Mouse (Mus musculus) CH12.LX (cell line): Measurements from ENCODE around the gene Gm11437. TPM values are rescaled to one million over a fixed set of nuclear protein-coding genes. Genes with fewer than 3 reads are reported as not detected.

Source experiments
- DNase-seq: peaks from one replicate; pipeline ENCODE4 v3.0.0-alpha.2; 2013; ENCODE audit errors: extremely low read depth
- H3K27ac ChIP-seq: 2 replicates; pipeline ENCODE4 v1.5.1; 2012; ENCODE audit warnings: low read depth, mild to moderate bottlenecking, control low read depth, moderate library complexity; ENCODE audit not compliant: insufficient read depth
- H3K27me3 ChIP-seq: replicated peaks from 2 replicates; pipeline ENCODE3; 2012; ENCODE audit warnings: inconsistent platforms
- H3K36me3 ChIP-seq, 2 experiments: replicated peaks in 1 of 2; 2 replicates each; pipeline versions ENCODE3 to v1.6.1; 2012; ENCODE audit warnings: inconsistent platforms in 1 of 2, low read length in 1 of 2, mild to moderate bottlenecking in 1 of 2, mixed read lengths in 1 of 2, moderate library complexity in 1 of 2; ENCODE audit not compliant: control insufficient read depth in 1 of 2, insufficient read depth in 1 of 2
- H3K4me1 ChIP-seq, 2 experiments: 2 replicates each; pipeline ENCODE4 v1.6.1; 2012; ENCODE audit warnings: inconsistent platforms in 1 of 2, moderate library complexity in 1 of 2; ENCODE audit not compliant: insufficient read depth in 2 of 2, control insufficient read depth in 1 of 2
- H3K4me2 ChIP-seq: 2 replicates; pipeline ENCODE4 v1.6.1; 2012; ENCODE audit warnings: low read depth, mild to moderate bottlenecking, control low read depth; ENCODE audit not compliant: poor library complexity, insufficient read depth, severe bottlenecking
- H3K4me3 ChIP-seq, 3 experiments: fragments of 150-350 bp in 1 of 3; sonication (generic) in 1 of 3; replicated peaks in 1 of 3; 2 replicates each; pipeline versions ENCODE3 to v1.5.1; 2011 to 2012; ENCODE audit warnings: low read depth in 2 of 3, low read length in 2 of 3, mild to moderate bottlenecking in 2 of 3, moderate library complexity in 2 of 3, control low read depth in 1 of 3, improper control_type of control experiment in 1 of 3, inconsistent platforms in 1 of 3, mixed read lengths in 1 of 3; ENCODE audit not compliant: poor library complexity in 1 of 3
- H3K79me2 ChIP-seq: replicated peaks from 2 replicates; pipeline ENCODE4 v1.6.1; 2012; ENCODE audit warnings: mild to moderate bottlenecking, moderate library complexity; ENCODE audit not compliant: control insufficient read depth, poor library complexity, insufficient read depth, severe bottlenecking; ENCODE audit errors: extremely low read depth
- H3K9ac ChIP-seq: 2 replicates; pipeline ENCODE4 v1.6.1; 2012; ENCODE audit warnings: low read depth, mild to moderate bottlenecking, control low read depth, moderate library complexity; ENCODE audit not compliant: insufficient read depth
- H3K9me3 ChIP-seq: replicated peaks from 2 replicates; pipeline ENCODE3; 2012; ENCODE audit warnings: low read length, inconsistent platforms, mixed read lengths
- CHD1 ChIP-seq: IDR thresholded peaks from 2 replicates; pipeline ENCODE4 v1.6.1; 2012; ENCODE audit warnings: low read depth, low read length, improper control_type of control experiment, inconsistent platforms
- CHD2 ChIP-seq: IDR thresholded peaks from 2 replicates; pipeline ENCODE4 v1.6.1; 2011; ENCODE audit warnings: low read length, improper control_type of control experiment
- CTCF ChIP-seq, 2 experiments: IDR thresholded peaks in 1 of 2; conservative IDR thresholded peaks in 1 of 2; 2 replicates each; pipeline ENCODE4 v1.5.1; 2011 to 2012; ENCODE audit warnings: low read depth in 2 of 2, low read length in 2 of 2, improper control_type of control experiment in 1 of 2, inconsistent platforms in 1 of 2, mild to moderate bottlenecking in 1 of 2, moderate library complexity in 1 of 2
- E2F4 ChIP-seq: IDR thresholded peaks from 2 replicates; pipeline ENCODE4 v1.6.1; 2011; ENCODE audit warnings: low read depth, low read length, improper control_type of control experiment; ENCODE audit not compliant: insufficient replicate concordance
- ELF1 ChIP-seq: IDR thresholded peaks from 2 replicates; pipeline ENCODE4 v1.6.1; 2014; ENCODE audit warnings: low read depth, mild to moderate bottlenecking, inconsistent platforms, low read length, improper control_type of control experiment
- ETS1 ChIP-seq: conservative IDR thresholded peaks from 2 replicates; pipeline ENCODE4 v1.6.1; 2012; ENCODE audit warnings: low read depth, mild to moderate bottlenecking, inconsistent platforms, low read length, improper control_type of control experiment, moderate library complexity
- GABPA ChIP-seq: IDR thresholded peaks from 2 replicates; pipeline ENCODE4 v1.6.1; 2012; ENCODE audit warnings: low read depth, low read length, improper control_type of control experiment, inconsistent platforms; ENCODE audit not compliant: insufficient replicate concordance
- IRF4 ChIP-seq: IDR thresholded peaks from 2 replicates; pipeline ENCODE4 v1.6.1; 2014; ENCODE audit warnings: low read depth, mild to moderate bottlenecking, inconsistent platforms, low read length, improper control_type of control experiment
- JUND ChIP-seq: conservative IDR thresholded peaks from 2 replicates; pipeline ENCODE4 v1.6.1; 2011; ENCODE audit warnings: low read depth, low read length, improper control_type of control experiment
- MAFK ChIP-seq: IDR thresholded peaks from 2 replicates; pipeline ENCODE4 v1.6.1; 2011; ENCODE audit warnings: low read length, improper control_type of control experiment; ENCODE audit not compliant: insufficient replicate concordance
- MAX ChIP-seq: IDR thresholded peaks from 2 replicates; pipeline ENCODE4 v1.6.1; 2011; ENCODE audit warnings: low read length, improper control_type of control experiment
- MAZ ChIP-seq: IDR thresholded peaks from 2 replicates; pipeline ENCODE4 v1.6.1; 2012; ENCODE audit warnings: low read depth, mild to moderate bottlenecking, inconsistent platforms, low read length, improper control_type of control experiment, moderate library complexity
- MYC ChIP-seq: IDR thresholded peaks from 2 replicates; pipeline ENCODE4 v1.6.1; 2011; ENCODE audit warnings: low read depth, mild to moderate bottlenecking, improper control_type of control experiment, low read length
- NELFE ChIP-seq: IDR thresholded peaks from 2 replicates; pipeline ENCODE4 v1.6.1; 2011; ENCODE audit warnings: low read depth, low read length, improper control_type of control experiment
- NRF1 ChIP-seq: IDR thresholded peaks from 2 replicates; pipeline ENCODE4 v1.6.1; 2014; ENCODE audit warnings: low read depth, mild to moderate bottlenecking, inconsistent platforms, low read length, improper control_type of control experiment, moderate library complexity
- PAX5 ChIP-seq: IDR thresholded peaks from 2 replicates; pipeline ENCODE4 v1.6.1; 2012; ENCODE audit warnings: low read length, inconsistent platforms, mixed read lengths
- POLR2A ChIP-seq: IDR thresholded peaks from 2 replicates; pipeline ENCODE4 v1.6.1; 2011; ENCODE audit warnings: low read depth, mild to moderate bottlenecking, improper control_type of control experiment, low read length
- RAD21 ChIP-seq: IDR thresholded peaks from 2 replicates; pipeline ENCODE4 v1.6.1; 2011; ENCODE audit warnings: low read depth, mild to moderate bottlenecking, low read length, improper control_type of control experiment, moderate library complexity
- SIN3A ChIP-seq: IDR thresholded peaks from 2 replicates; pipeline ENCODE4 v1.6.1; 2012; ENCODE audit warnings: low read length, improper control_type of control experiment, inconsistent platforms
- TBP ChIP-seq: conservative IDR thresholded peaks from 2 replicates; pipeline ENCODE4 v1.6.1; 2011; ENCODE audit warnings: low read depth, low read length, improper control_type of control experiment
- TCF12 ChIP-seq: IDR thresholded peaks from 2 replicates; pipeline ENCODE4 v1.6.1; 2014; ENCODE audit warnings: low read depth, mild to moderate bottlenecking, inconsistent platforms, low read length, improper control_type of control experiment
- UBTF ChIP-seq: IDR thresholded peaks from 2 replicates; pipeline ENCODE4 v1.6.1; 2012; ENCODE audit warnings: low read depth, mild to moderate bottlenecking, inconsistent platforms, low read length, improper control_type of control experiment, moderate library complexity
- USF1 ChIP-seq: IDR thresholded peaks from 2 replicates; pipeline ENCODE4 v1.6.1; 2014; ENCODE audit warnings: low read depth, mild to moderate bottlenecking, inconsistent platforms, low read length, improper control_type of control experiment
- ZC3H11A ChIP-seq: IDR thresholded peaks from 2 replicates; pipeline ENCODE4 v1.6.1; 2012; ENCODE audit warnings: low read depth, mild to moderate bottlenecking, inconsistent platforms, low read length, improper control_type of control experiment
- ZKSCAN1 ChIP-seq: IDR thresholded peaks from 2 replicates; pipeline ENCODE4 v1.6.1; 2012; ENCODE audit warnings: low read depth, inconsistent platforms, low read length, improper control_type of control experiment, borderline replicate concordance
- ZMIZ1 ChIP-seq: IDR thresholded peaks from 2 replicates; pipeline ENCODE4 v1.6.1; 2012; ENCODE audit warnings: low read depth, mild to moderate bottlenecking, inconsistent platforms, low read length, improper control_type of control experiment
- ZNF384 ChIP-seq: IDR thresholded peaks from 2 replicates; pipeline ENCODE4 v1.6.1; 2012; ENCODE audit warnings: low read depth, low read length, improper control_type of control experiment, inconsistent platforms
- dilution Hi-C: fragments of 300-500 bp; cut with MboI; formaldehyde crosslinking; loops from 2 replicates; pipeline ENCODE4 v1.14.3; 2020; ENCODE audit warnings: low sequenced_read_pairs; ENCODE audit not compliant: extremely low pct_unique_long_range_greater_than_20kb, extremely low pct_ligation_motif_present
- in situ Hi-C: fragments of 300-500 bp; cut with MboI; formaldehyde crosslinking; loops from 3 replicates; pipeline ENCODE4 v1.14.3; 2019; ENCODE audit warnings: low sequenced_read_pairs, low pct_ligation_motif_present, low pct_unique_long_range_greater_than_20kb, mixed read lengths
- polyA plus RNA-seq: library from polyadenylated mRNA; unstranded; fragments of >175 nt; gene quantifications from 2 replicates; pipeline ENCODE4 v1.2.1, GENCODE M21; 2012; ENCODE audit warnings: low read depth; ENCODE audit not compliant: insufficient read length
- total RNA-seq, 2 experiments: library from RNA; depleted of rRNA; stranded (reverse); fragments of 300-350 nt in 1 of 2; fragments of >200 nt in 1 of 2; gene quantifications; 2 replicates each; pipeline ENCODE4 v1.2.3; 2012 to 2014

Gene Gm11437
- total and polyA plus RNA-seq, 3 experiments, result not detected

GRCm38 (mm10) chr11:84128943-84129798, 38.1 kb downstream of the Gm11437 start, which contains the start of the genes Tada2a and Acaca (continued):
- TF ChIP-seq JUND (no peak), GABPA (no peak), ETS1 (no peak), CHD2 (no peak), POLR2A (peak; percentile 79; the same call in 1 of the 2 replicates), RAD21 (no peak), ZMIZ1 (peak; percentile 75), MYC (peak; percentile 56; the same call in 1 of the 2 replicates), USF1 (peak; percentile 42), UBTF (peak; percentile 10; the same call in 1 of the 2 replicates), NELFE (peak; percentile 88), ELF1 (peak; percentile 32; the same call in 1 of the 2 replicates), ZKSCAN1 (no peak), CHD1 (no peak), E2F4 (no peak), NRF1 (peak; percentile 81), MAX (peak; percentile 75), IRF4 (no peak)
- TF ChIP-seq, all 38 proteins: peak for 18

- peaks cover 22% of the 10 kb centered on the region for H3K79me2 ChIP-seq
- peaks cover 26 to 44% of the 10 kb centered on the region in 2 experiments for H3K36me3 ChIP-seq
- peak; percentile 20 for DNase-seq
- in situ Hi-C loops (loop anchor here (5.0 kb wide), 1 partner anchor 36 kb away; no protein-coding TSS in a partner anchor), dilution Hi-C loops (no loop called here)
- peaks cover 7% of the 10 kb centered on the region for H3K27me3 ChIP-seq
- no peaks in the 10 kb centered on the region for H3K9me3 ChIP-seq
- no peak overlapping the region for H3K4me3 ChIP-seq
- H3K4me2 ChIP-seq, result peak overlapping the region; percentile 72; the same call in 1 of the 2 replicates
- no peak for TF ChIP-seq MAZ
- TF ChIP-seq ZNF384, result no peak
- no peak for TF ChIP-seq POLR2A
- no peak for TF ChIP-seq MAFK
- peak in 1 of 2 experiments; percentile 47; a peak in 2 of 4 replicates for TF ChIP-seq CTCF (conservative IDR thresholded peaks at IDR 0.05 in 1 of 2, IDR thresholded peaks at IDR 0.05 in 1 of 2; ENCODE audit: low read depth in 2 of 2, low read length in 2 of 2)
- TF ChIP-seq ELF1, result no peak
- TF ChIP-seq SIN3A, result no peak
- no peak for TF ChIP-seq TBP
- TF ChIP-seq ZC3H11A, result no peak
- TF ChIP-seq RAD21, result no peak
- no peak for TF ChIP-seq TCF12
- no peak for TF ChIP-seq ZKSCAN1
- TF ChIP-seq PAX5, result no peak
- TF ChIP-seq MYC, result peak; percentile 63
- TF ChIP-seq JUND, result no peak
- no peak for TF ChIP-seq CHD1
- TF ChIP-seq, all 38 proteins: peak for 2
- Histone ChIP-seq H3K9ac (no peak overlapping the region), H3K27ac (no peak overlapping the region), H3K4me1 (peaks cover 0 to 34% of the 10 kb centered on the region in 2 experiments; a peak in 2 of 4 replicates)
These were observed 39.3 kb downstream of the Gm11437 start for GRCm38 (mm10) chr11:84127977-84128376.
